Mouse (Mus musculus): ENCODE results near the gene Fam71f1. TPM values are rescaled to one million over a fixed set of nuclear protein-coding genes. Genes with fewer than 3 reads are reported as not detected.

Gene Fam71f1
- total and polyA plus RNA-seq, 3 experiments = 0.13 TPM; not detected in 2

DNA sequence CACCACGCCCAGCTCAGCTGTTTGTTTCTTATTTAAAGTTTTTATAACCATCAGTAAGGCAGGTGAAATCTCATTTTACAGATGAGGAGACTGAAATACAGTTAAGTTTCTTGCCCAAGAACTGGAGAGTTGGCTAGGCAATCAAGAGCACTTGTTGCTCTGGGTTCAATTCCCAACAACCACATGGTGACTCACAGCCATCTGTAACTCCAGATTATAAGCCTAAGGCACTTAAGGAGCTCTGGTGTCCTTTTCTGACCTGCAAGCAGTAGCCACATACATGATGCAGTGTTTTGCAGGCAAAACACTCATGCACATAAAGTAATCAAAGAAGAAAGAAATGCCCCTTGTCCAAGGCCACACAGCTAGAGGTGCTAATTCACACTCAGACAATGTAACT, 46.3 kb downstream of the Fam71f1 start:
- no peaks in the 10 kb centered on the region for H3K9me3 ChIP-seq (replicated peaks; ENCODE audit: insufficient read depth, low read length)
- H3K4me1 ChIP-seq (ENCODE audit: control insufficient read depth in 1 of 2, insufficient read depth in 2 of 2, low read length in 2 of 2) = no peaks in the 10 kb centered on the region
- no peaks in the 10 kb centered on the region for H3K27me3 ChIP-seq (ENCODE audit: control insufficient read depth in 1 of 2, insufficient read depth in 2 of 2, low read length in 2 of 2)
- TF ChIP-seq E2F4 (IDR thresholded peaks at IDR 0.05; ENCODE audit: borderline replicate concordance, low read depth, low read length) (no peak), SIN3A (IDR thresholded peaks at IDR 0.05; ENCODE audit: low read length) (no peak), MAX (IDR thresholded peaks at IDR 0.05; ENCODE audit: low read length) (no peak), NRF1 (IDR thresholded peaks at IDR 0.05; ENCODE audit: insufficient read depth, low read depth, low read length, poor library complexity, severe bottlenecking) (no peak), MAZ (IDR thresholded peaks at IDR 0.05; ENCODE audit: low read depth, low read length) (no peak), RCOR1 (IDR thresholded peaks at IDR 0.05; ENCODE audit: low read depth, low read length) (no peak), MYB (IDR thresholded peaks at IDR 0.05; ENCODE audit: low read depth, low read length) (no peak)
- DNase-seq (ENCODE audit: low read depth, low spot score) = no peak
- no peak overlapping the region for H3K9ac ChIP-seq (ENCODE audit: control insufficient read depth, low read depth, low read length, poor library complexity, severe bottlenecking)
- peaks cover 0 to 12% of the 10 kb centered on the region in 2 experiments; a peak in 2 of 4 replicates for H3K36me3 ChIP-seq (ENCODE audit: control insufficient read depth in 1 of 2, insufficient read depth in 2 of 2, low read length in 2 of 2)
- H3K79me2 ChIP-seq (ENCODE audit: control insufficient read depth, insufficient read depth, low read length, poor library complexity) = no peaks in the 10 kb centered on the region
- no peak overlapping the region for H3K4me3 ChIP-seq (ENCODE audit: control insufficient read depth in 1 of 2, insufficient read depth in 1 of 2, low read depth in 2 of 2, low read length in 2 of 2)
- H3K27ac ChIP-seq (ENCODE audit: control insufficient read depth, low read depth, low read length) = no peak overlapping the region

DNA sequence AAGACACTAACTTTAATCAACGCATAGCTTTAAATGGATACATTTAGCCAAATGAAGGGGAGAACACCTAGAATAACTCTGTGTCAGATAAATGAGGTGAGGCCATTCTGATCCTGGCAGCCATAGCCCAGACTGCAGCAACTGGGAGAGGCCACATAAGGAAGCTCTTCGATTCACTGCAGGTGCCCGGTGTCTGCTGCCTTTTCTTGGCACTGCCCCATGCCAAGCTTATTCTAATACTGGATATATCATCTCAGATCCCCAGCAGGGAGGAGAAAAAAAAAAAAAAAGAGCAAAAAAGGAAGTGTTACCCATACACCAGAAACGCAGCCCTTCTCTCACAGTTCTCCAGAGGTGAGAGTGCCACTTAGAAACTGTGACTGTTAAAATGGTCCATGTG, 58.4 kb downstream of the Fam71f1 start:
- no peak overlapping the region for H3K27ac ChIP-seq (ENCODE audit: control insufficient read depth, low read depth, low read length)
- peaks cover 4 to 13% of the 10 kb centered on the region in 2 experiments for H3K36me3 ChIP-seq (ENCODE audit: control insufficient read depth in 1 of 2, insufficient read depth in 2 of 2, low read length in 2 of 2)
- H3K27me3 ChIP-seq (ENCODE audit: control insufficient read depth in 1 of 2, insufficient read depth in 2 of 2, low read length in 2 of 2) = no peaks in the 10 kb centered on the region
- H3K9ac ChIP-seq (ENCODE audit: control insufficient read depth, low read depth, low read length, poor library complexity, severe bottlenecking) = no peak overlapping the region
- H3K4me3 ChIP-seq (ENCODE audit: control insufficient read depth in 1 of 2, insufficient read depth in 1 of 2, low read depth in 2 of 2, low read length in 2 of 2) = no peak overlapping the region
- no peak for TF ChIP-seq NRF1 (IDR thresholded peaks at IDR 0.05; ENCODE audit: insufficient read depth, low read depth, low read length, poor library complexity, severe bottlenecking)
- peak; percentile 89 for TF ChIP-seq ZNF384 (IDR thresholded peaks at IDR 0.05; ENCODE audit: low read depth, low read length)
- TF ChIP-seq RCOR1 (IDR thresholded peaks at IDR 0.05; ENCODE audit: low read depth, low read length) = no peak
- no peak for TF ChIP-seq MAFK (IDR thresholded peaks at IDR 0.05; ENCODE audit: borderline replicate concordance, low read depth, low read length)
- no peak for TF ChIP-seq ZMIZ1 (IDR thresholded peaks at IDR 0.05; ENCODE audit: low read depth, low read length)
- peaks cover 3 to 6% of the 10 kb centered on the region in 2 experiments for H3K4me1 ChIP-seq (ENCODE audit: control insufficient read depth in 1 of 2, insufficient read depth in 2 of 2, low read length in 2 of 2)
- peak; percentile 23 for DNase-seq (ENCODE audit: low read depth, low spot score)
- no peaks in the 10 kb centered on the region for H3K79me2 ChIP-seq (ENCODE audit: control insufficient read depth, insufficient read depth, low read length, poor library complexity)
- no peaks in the 10 kb centered on the region for H3K9me3 ChIP-seq (replicated peaks; ENCODE audit: insufficient read depth, low read length)

DNA sequence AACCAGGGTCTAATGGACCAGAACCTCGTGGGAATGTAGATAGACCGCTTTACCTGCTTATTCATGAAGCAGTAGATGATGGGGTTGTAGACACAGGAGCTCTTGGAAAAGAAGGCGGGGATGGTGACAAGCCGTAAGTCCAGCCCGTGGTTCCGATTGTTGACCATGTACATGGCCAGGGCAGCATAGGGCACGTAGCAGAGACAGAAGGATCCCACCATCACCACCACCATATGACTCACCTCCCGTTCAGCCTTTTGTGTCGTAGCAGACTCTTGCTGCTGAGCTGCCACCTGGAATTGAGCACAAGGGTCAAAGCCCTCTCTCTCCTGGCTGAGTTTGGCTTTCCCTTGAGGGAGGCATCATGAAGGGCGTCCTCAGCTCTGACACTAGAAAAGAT, 59.7 kb downstream of the Fam71f1 start:
- Histone ChIP-seq H3K36me3 (ENCODE audit: control insufficient read depth in 1 of 2, insufficient read depth in 2 of 2, low read length in 2 of 2) (peaks cover 0 to 6% of the 10 kb centered on the region in 2 experiments; a peak in 3 of 4 replicates), H3K9ac (ENCODE audit: control insufficient read depth, low read depth, low read length, poor library complexity, severe bottlenecking) (no peak overlapping the region), H3K9me3 (replicated peaks; ENCODE audit: insufficient read depth, low read length) (no peaks in the 10 kb centered on the region), H3K27me3 (ENCODE audit: control insufficient read depth in 1 of 2, insufficient read depth in 2 of 2, low read length in 2 of 2) (no peaks in the 10 kb centered on the region), H3K79me2 (ENCODE audit: control insufficient read depth, insufficient read depth, low read length, poor library complexity) (no peaks in the 10 kb centered on the region), H3K27ac (ENCODE audit: control insufficient read depth, low read depth, low read length) (no peak overlapping the region), H3K4me1 (ENCODE audit: control insufficient read depth in 1 of 2, insufficient read depth in 2 of 2, low read length in 2 of 2) (peaks cover 0 to 2% of the 10 kb centered on the region in 2 experiments; a peak in 2 of 4 replicates), H3K4me3 (ENCODE audit: control insufficient read depth in 1 of 2, insufficient read depth in 1 of 2, low read depth in 2 of 2, low read length in 2 of 2) (no peak overlapping the region)
- DNase-seq (ENCODE audit: low read depth, low spot score) = no peak
- no peak for TF ChIP-seq CHD2 (IDR thresholded peaks at IDR 0.05; ENCODE audit: low read length)
- TF ChIP-seq POLR2A (IDR thresholded peaks at IDR 0.05; ENCODE audit: control insufficient read depth in 1 of 2, insufficient read depth in 1 of 2, low read depth in 1 of 2, low read length in 2 of 2, poor library complexity in 1 of 2) = no peak
- no peak for TF ChIP-seq MAX (IDR thresholded peaks at IDR 0.05; ENCODE audit: low read length)
- TF ChIP-seq SMC3 (IDR thresholded peaks at IDR 0.05; ENCODE audit: low read depth, low read length) = no peak
- TF ChIP-seq ELF1 (IDR thresholded peaks at IDR 0.05; ENCODE audit: low read depth, low read length) = no peak
- TF ChIP-seq BHLHE40 (IDR thresholded peaks at IDR 0.05; ENCODE audit: borderline replicate concordance, low read depth, low read length) = no peak
- TF ChIP-seq E2F4 (IDR thresholded peaks at IDR 0.05; ENCODE audit: borderline replicate concordance, low read depth, low read length) = no peak
- TF ChIP-seq ZNF384 (IDR thresholded peaks at IDR 0.05; ENCODE audit: low read depth, low read length) = no peak
- TF ChIP-seq USF2 (IDR thresholded peaks at IDR 0.05; ENCODE audit: borderline replicate concordance in 1 of 2, insufficient read depth in 1 of 2, low read depth in 1 of 2, low read length in 2 of 2) = no peak
- TF ChIP-seq RAD21 (IDR thresholded peaks at IDR 0.05; ENCODE audit: low read depth, low read length) = no peak
